Mouse (Mus musculus) CH12.LX (cell line): ENCODE data around the gene Btg1-ps1. TPM values are rescaled to one million over a fixed set of nuclear protein-coding genes. Genes with fewer than 3 reads are reported as not detected.
"Not testable (repeated sequence)": the region's sequence is repeated elsewhere in the genome, so short reads cannot be mapped to it uniquely, and the experiment has no call there.

Source experiments
- DNase-seq: peaks from one replicate; pipeline ENCODE4 v3.0.0-alpha.2; 2013; ENCODE audit errors: extremely low read depth
- H3K27ac ChIP-seq: 2 replicates; pipeline ENCODE4 v1.5.1; 2012; ENCODE audit warnings: low read depth, mild to moderate bottlenecking, control low read depth, moderate library complexity; ENCODE audit not compliant: insufficient read depth
- H3K27me3 ChIP-seq: replicated peaks from 2 replicates; pipeline ENCODE3; 2012; ENCODE audit warnings: inconsistent platforms
- H3K36me3 ChIP-seq, 2 experiments: replicated peaks in 1 of 2; 2 replicates each; pipeline versions ENCODE3 to v1.6.1; 2012; ENCODE audit warnings: inconsistent platforms in 1 of 2, low read length in 1 of 2, mild to moderate bottlenecking in 1 of 2, mixed read lengths in 1 of 2, moderate library complexity in 1 of 2; ENCODE audit not compliant: control insufficient read depth in 1 of 2, insufficient read depth in 1 of 2
- H3K4me1 ChIP-seq, 2 experiments: 2 replicates each; pipeline ENCODE4 v1.6.1; 2012; ENCODE audit warnings: inconsistent platforms in 1 of 2, moderate library complexity in 1 of 2; ENCODE audit not compliant: insufficient read depth in 2 of 2, control insufficient read depth in 1 of 2
- H3K4me2 ChIP-seq: 2 replicates; pipeline ENCODE4 v1.6.1; 2012; ENCODE audit warnings: low read depth, mild to moderate bottlenecking, control low read depth; ENCODE audit not compliant: poor library complexity, insufficient read depth, severe bottlenecking
- H3K4me3 ChIP-seq, 3 experiments: fragments of 150-350 bp in 1 of 3; sonication (generic) in 1 of 3; replicated peaks in 1 of 3; 2 replicates each; pipeline versions ENCODE3 to v1.5.1; 2011 to 2012; ENCODE audit warnings: low read depth in 2 of 3, low read length in 2 of 3, mild to moderate bottlenecking in 2 of 3, moderate library complexity in 2 of 3, control low read depth in 1 of 3, improper control_type of control experiment in 1 of 3, inconsistent platforms in 1 of 3, mixed read lengths in 1 of 3; ENCODE audit not compliant: poor library complexity in 1 of 3
- H3K79me2 ChIP-seq: replicated peaks from 2 replicates; pipeline ENCODE4 v1.6.1; 2012; ENCODE audit warnings: mild to moderate bottlenecking, moderate library complexity; ENCODE audit not compliant: control insufficient read depth, poor library complexity, insufficient read depth, severe bottlenecking; ENCODE audit errors: extremely low read depth
- H3K9ac ChIP-seq: 2 replicates; pipeline ENCODE4 v1.6.1; 2012; ENCODE audit warnings: low read depth, mild to moderate bottlenecking, control low read depth, moderate library complexity; ENCODE audit not compliant: insufficient read depth
- H3K9me3 ChIP-seq: replicated peaks from 2 replicates; pipeline ENCODE3; 2012; ENCODE audit warnings: low read length, inconsistent platforms, mixed read lengths
- CHD1 ChIP-seq: IDR thresholded peaks from 2 replicates; pipeline ENCODE4 v1.6.1; 2012; ENCODE audit warnings: low read depth, low read length, improper control_type of control experiment, inconsistent platforms
- CHD2 ChIP-seq: IDR thresholded peaks from 2 replicates; pipeline ENCODE4 v1.6.1; 2011; ENCODE audit warnings: low read length, improper control_type of control experiment
- ELF1 ChIP-seq: IDR thresholded peaks from 2 replicates; pipeline ENCODE4 v1.6.1; 2014; ENCODE audit warnings: low read depth, mild to moderate bottlenecking, inconsistent platforms, low read length, improper control_type of control experiment
- ETS1 ChIP-seq: conservative IDR thresholded peaks from 2 replicates; pipeline ENCODE4 v1.6.1; 2012; ENCODE audit warnings: low read depth, mild to moderate bottlenecking, inconsistent platforms, low read length, improper control_type of control experiment, moderate library complexity
- HCFC1 ChIP-seq: IDR thresholded peaks from 2 replicates; pipeline ENCODE4 v1.6.1; 2012; ENCODE audit warnings: low read depth, mild to moderate bottlenecking, inconsistent platforms, low read length, improper control_type of control experiment
- JUND ChIP-seq: conservative IDR thresholded peaks from 2 replicates; pipeline ENCODE4 v1.6.1; 2011; ENCODE audit warnings: low read depth, low read length, improper control_type of control experiment
- KAT2A ChIP-seq: IDR thresholded peaks from 2 replicates; pipeline ENCODE4 v1.6.1; 2012; ENCODE audit warnings: low read length, improper control_type of control experiment, inconsistent platforms; ENCODE audit not compliant: insufficient replicate concordance
- MAFK ChIP-seq: IDR thresholded peaks from 2 replicates; pipeline ENCODE4 v1.6.1; 2011; ENCODE audit warnings: low read length, improper control_type of control experiment; ENCODE audit not compliant: insufficient replicate concordance
- NRF1 ChIP-seq: IDR thresholded peaks from 2 replicates; pipeline ENCODE4 v1.6.1; 2014; ENCODE audit warnings: low read depth, mild to moderate bottlenecking, inconsistent platforms, low read length, improper control_type of control experiment, moderate library complexity
- RAD21 ChIP-seq: IDR thresholded peaks from 2 replicates; pipeline ENCODE4 v1.6.1; 2011; ENCODE audit warnings: low read depth, mild to moderate bottlenecking, low read length, improper control_type of control experiment, moderate library complexity
- SMC3 ChIP-seq: IDR thresholded peaks from 2 replicates; pipeline ENCODE4 v1.6.1; 2011; ENCODE audit warnings: low read depth, low read length, improper control_type of control experiment
- TBP ChIP-seq: conservative IDR thresholded peaks from 2 replicates; pipeline ENCODE4 v1.6.1; 2011; ENCODE audit warnings: low read depth, low read length, improper control_type of control experiment
- ZC3H11A ChIP-seq: IDR thresholded peaks from 2 replicates; pipeline ENCODE4 v1.6.1; 2012; ENCODE audit warnings: low read depth, mild to moderate bottlenecking, inconsistent platforms, low read length, improper control_type of control experiment
- dilution Hi-C: fragments of 300-500 bp; cut with MboI; formaldehyde crosslinking; loops from 2 replicates; pipeline ENCODE4 v1.14.3; 2020; ENCODE audit warnings: low sequenced_read_pairs; ENCODE audit not compliant: extremely low pct_unique_long_range_greater_than_20kb, extremely low pct_ligation_motif_present
- in situ Hi-C: fragments of 300-500 bp; cut with MboI; formaldehyde crosslinking; loops from 3 replicates; pipeline ENCODE4 v1.14.3; 2019; ENCODE audit warnings: low sequenced_read_pairs, low pct_ligation_motif_present, low pct_unique_long_range_greater_than_20kb, mixed read lengths
- polyA plus RNA-seq: library from polyadenylated mRNA; unstranded; fragments of >175 nt; gene quantifications from 2 replicates; pipeline ENCODE4 v1.2.1, GENCODE M21; 2012; ENCODE audit warnings: low read depth; ENCODE audit not compliant: insufficient read length
- total RNA-seq, 2 experiments: library from RNA; depleted of rRNA; stranded (reverse); fragments of 300-350 nt in 1 of 2; fragments of >200 nt in 1 of 2; gene quantifications; 2 replicates each; pipeline ENCODE4 v1.2.3; 2012 to 2014

Gene Btg1-ps1
- total and polyA plus RNA-seq, 3 experiments = not detected

GRCm38 (mm10) chrX:38043014-38043413, 24.4 kb upstream of the Btg1-ps1 start, which contains the start of gene Btg1-ps2:
Btg1-ps2 (minus strand) TSS chrX:38043114.
- dilution Hi-C loops, H3K27me3 ChIP-seq, H3K9me3 ChIP-seq, DNase-seq, H3K4me2 ChIP-seq, H3K36me3 ChIP-seq, H3K79me2 ChIP-seq, H3K4me1 ChIP-seq, in situ Hi-C loops, H3K9ac ChIP-seq, H3K4me3 ChIP-seq, H3K27ac ChIP-seq: not testable (repeated sequence)

- dilution Hi-C loops (no loop called here), in situ Hi-C loops (no loop called here)
- no peaks in the 10 kb centered on the region for H3K9me3 ChIP-seq
- no peaks in the 10 kb centered on the region for H3K27me3 ChIP-seq
- no peak overlapping the region for H3K9ac ChIP-seq
- no peak overlapping the region for H3K4me2 ChIP-seq
- no peak for DNase-seq
- no peaks in the 10 kb centered on the region for H3K36me3 ChIP-seq
- no peak overlapping the region for H3K4me3 ChIP-seq
- H3K27ac ChIP-seq = no peak overlapping the region
- H3K4me1 ChIP-seq = no peaks in the 10 kb centered on the region
- TF ChIP-seq RAD21 = no peak
- no peak for TF ChIP-seq TBP
- TF ChIP-seq NRF1 = no peak
- no peak for TF ChIP-seq ETS1
- TF ChIP-seq ZC3H11A = no peak
- no peak for TF ChIP-seq CHD2
- no peak for TF ChIP-seq JUND
- TF ChIP-seq, all 38 proteins: peak for 0
- H3K79me2 ChIP-seq = no peaks in the 10 kb centered on the region
These were observed 21.1 kb upstream of the Btg1-ps1 start for GRCm38 (mm10) chrX:38039666-38040065.

GRCm38 (mm10) chrX:38033841-38034240, 15.2 kb upstream of the Btg1-ps1 start:
- dilution Hi-C loops = no loop called here

More at GRCm38 (mm10) chrX:38033841-38034240, 15.2 kb upstream of the Btg1-ps1 start:
- no peak overlapping the region for H3K27ac ChIP-seq
- no peak overlapping the region for H3K4me2 ChIP-seq
- H3K36me3 ChIP-seq = no peaks in the 10 kb centered on the region
- DNase-seq = no peak
- H3K9ac ChIP-seq = no peak overlapping the region
- no peaks in the 10 kb centered on the region for H3K4me1 ChIP-seq
- H3K27me3 ChIP-seq = no peaks in the 10 kb centered on the region
- H3K4me3 ChIP-seq = no peak overlapping the region
- in situ Hi-C loops = no loop called here
- no peaks in the 10 kb centered on the region for H3K9me3 ChIP-seq
- TF ChIP-seq MAFK = no peak
- no peak for TF ChIP-seq SMC3
- TF ChIP-seq CHD1 = no peak
- no peak for TF ChIP-seq ZC3H11A
- no peak for TF ChIP-seq ELF1
- no peak for TF ChIP-seq KAT2A
- no peak for TF ChIP-seq HCFC1
- no peak for TF ChIP-seq CHD2
- H3K79me2 ChIP-seq = no peaks in the 10 kb centered on the region
